Mouse (Mus musculus) lung, postnatal 0 days (tissue): ENCODE measurements around the gene Ptgis.

Source experiments
- CTCF ChIP-seq: IDR thresholded peaks from 2 replicates; pipeline ENCODE4 v1.5.1; 2016; ENCODE audit warnings: antibody characterized with exemption, mild to moderate bottlenecking
- EP300 ChIP-seq: IDR thresholded peaks from 2 replicates; pipeline ENCODE4 v1.6.1; 2016; ENCODE audit warnings: antibody characterized with exemption, mild to moderate bottlenecking, control low read depth

GRCm38 (mm10) chr2:167156118-167156715 is 84.2 kb downstream of the Ptgis start:
- TF ChIP-seq CTCF (no peak), EP300 (no peak)
